Mouse (Mus musculus) urinary bladder, postnatal 36 days (tissue): ENCODE measurements around the gene Pycard.
"Not testable (repeated sequence)": the region's sequence is repeated elsewhere in the genome, so short reads cannot be mapped to it uniquely, and the experiment has no call there.

ENCODE experiments used
- DNase-seq, 2 experiments: peaks; one replicate each; pipeline ENCODE4 v3.0.0; 2022; ENCODE audit warnings: low spot score in 2 of 2, mixed read lengths in 1 of 2

The Pycard gene

GRCm38 (mm10) chr7:127993341-127993977 lies at the start of gene Pycard:
TSS of gene Pycard (minus strand) at chr7:127993867.
- peak; percentile 56 to 63 for DNase-seq

- DNase-seq, result not testable (repeated sequence)
Observed at GRCm38 (mm10) chr7:128042161-128042820, 48.6 kb upstream of the Pycard start.

- DNase-seq, result no peak
Observed at GRCm38 (mm10) chr7:128033616-128034015, 39.9 kb upstream of the Pycard start.

GRCm38 (mm10) chr7:128032989-128033293 lies 39.3 kb upstream of the Pycard start:
- no peak for DNase-seq

- no peak for DNase-seq
Observed at GRCm38 (mm10) chr7:128032290-128032988, 38.8 kb upstream of the Pycard start.

GRCm38 (mm10) chr7:128031403-128031976 lies 37.8 kb upstream of the Pycard start:
- no peak for DNase-seq

GRCm38 (mm10) chr7:128025381-128025780 lies 31.7 kb upstream of the Pycard start:
- no peak for DNase-seq

GRCm38 (mm10) chr7:128024932-128025331 lies 31.3 kb upstream of the Pycard start:
- no peak for DNase-seq

- DNase-seq, result no peak
Observed at GRCm38 (mm10) chr7:128024364-128024763, 30.7 kb upstream of the Pycard start.

- DNase-seq, result no peak
Observed at GRCm38 (mm10) chr7:128023565-128023964, 29.9 kb upstream of the Pycard start.

GRCm38 (mm10) chr7:128022974-128023373 lies 29.3 kb upstream of the Pycard start:
- DNase-seq, result no peak

- no peak for DNase-seq
Observed at GRCm38 (mm10) chr7:128019187-128019586, 25.5 kb upstream of the Pycard start.

- no peak for DNase-seq
Observed at GRCm38 (mm10) chr7:128018275-128018674, 24.6 kb upstream of the Pycard start.

GRCm38 (mm10) chr7:128016650-128017049 lies 23.0 kb upstream of the Pycard start:
- DNase-seq, result no peak

GRCm38 (mm10) chr7:128016134-128016533 lies 22.5 kb upstream of the Pycard start:
- DNase-seq, result not testable (repeated sequence)

GRCm38 (mm10) chr7:128013116-128013515 lies 19.4 kb upstream of the Pycard start:
- DNase-seq, result no peak

- no peak for DNase-seq
Observed at GRCm38 (mm10) chr7:128012136-128012780, 18.6 kb upstream of the Pycard start.

GRCm38 (mm10) chr7:128009715-128010340 lies 16.2 kb upstream of the Pycard start:
- DNase-seq, result no peak

- no peak for DNase-seq
Observed at GRCm38 (mm10) chr7:128006193-128006592, 12.5 kb upstream of the Pycard start.

- peak; percentile 68 to 79 for DNase-seq
Observed at GRCm38 (mm10) chr7:128004487-128005362, 11.1 kb upstream of the Pycard start.

- DNase-seq, result no peak
Observed at GRCm38 (mm10) chr7:128004150-128004486, 10.5 kb upstream of the Pycard start.
